ENCODE assay signal across 11 mouse cellular contexts in genomic region chr10:60389447-60389865, GRCm38 (mm10). TPM values are rescaled to one million over a fixed set of nuclear protein-coding genes. Genes with fewer than 3 reads are reported as not detected.
DNase-seq lines count a peak whose midpoint lies in the region; ATAC-seq and TF ChIP-seq lines count a peak whose summit lies in the region.
"Had no signal": no experiment of that assay in that cellular context is flagged by ENCODE, and none has a peak within 500 bp of the region (broad histone marks: within the 10 kb centered on the region; RNA-seq: fewer than 3 reads in every experiment).

No protein-coding gene starts in this region.

- TF ChIP-seq EP300 in stomach, postnatal 0 days (optimal IDR thresholded peaks at IDR 0.05) = no peak

- no peak overlapping the region for H3K4me2 ChIP-seq in stomach, postnatal 0 days (replicated peaks; ENCODE audit: low read depth)

- H3K4me3 ChIP-seq in bone marrow macrophage, adult 2 months (ENCODE audit: insufficient read depth, low read length) = no peak overlapping the region
- no peak overlapping the region for H3K4me3 ChIP-seq in stomach, postnatal 0 days (ENCODE audit: low read depth, low read length)
- H3K4me3 ChIP-seq in left cerebral cortex, adult 2 months = no peak overlapping the region

- ATAC-seq in stomach, postnatal 0 days (ENCODE audit: low FRiP score, low TSS enrichment) = peak; percentile 41; the same call in 1 of the 2 replicates

- intact Hi-C loops in left cerebral cortex, postnatal 10 days (cut with DNase I) = no loop called here
- intact Hi-C loops in left cerebral cortex, adult 2 months (cut with DNase I) = no loop called here

- peak; percentile 43 to 58 for DNase-seq in heart, adult 18-20 months
- DNase-seq in heart, adult 8-10 months (ENCODE audit: low spot score) = no peak
- peak; percentile 28 for DNase-seq in lung, postnatal 14 days
- no peak for DNase-seq in stomach, postnatal 0 days (ENCODE audit: low spot score)
- DNase-seq in left cerebral cortex, postnatal 10 days (ENCODE audit: extremely low spot score in 1 of 2, low spot score in 2 of 2) = no peak
- no peak for DNase-seq in left cerebral cortex, adult 2 months (ENCODE audit: extremely low spot score in 1 of 2, low spot score in 2 of 2)
- DNase-seq in gastrocnemius, postnatal 10 days = no peak
- DNase-seq: cerebellum, adult 8-10 months had no signal

- TF ChIP-seq CTCF in bone marrow macrophage, adult 2 months (IDR thresholded peaks at IDR 0.05; ENCODE audit: low read depth, low read length) = no peak
- TF ChIP-seq CTCF in stomach, postnatal 0 days (IDR thresholded peaks at IDR 0.05; ENCODE audit: low read depth) = no peak
- no peak for TF ChIP-seq CTCF in left cerebral cortex, adult 2 months (IDR thresholded peaks at IDR 0.05)

- H3K9me3 ChIP-seq in stomach, postnatal 0 days (ENCODE audit: control insufficient read depth, low read length) = no peaks in the 10 kb centered on the region

- H3K27me3 ChIP-seq in stomach, postnatal 0 days (ENCODE audit: control insufficient read depth, insufficient read depth, low read length) = no peaks in the 10 kb centered on the region

- TF ChIP-seq POLR2A in bone marrow macrophage, adult 2 months (IDR thresholded peaks at IDR 0.05; ENCODE audit: borderline replicate concordance, low read depth, low read length) = no peak

- H3K36me3 ChIP-seq in stomach, postnatal 0 days (ENCODE audit: control insufficient read depth, insufficient read depth, low read length) = no peaks in the 10 kb centered on the region
- H3K36me3 ChIP-seq: G1E had no signal

- peak overlapping the region; percentile 23 for H3K27ac ChIP-seq in bone marrow macrophage, adult 2 months (ENCODE audit: insufficient read depth, low read depth, low read length)
- no peak overlapping the region for H3K27ac ChIP-seq in stomach, postnatal 0 days (replicated peaks)
- no peak overlapping the region for H3K27ac ChIP-seq in left cerebral cortex, adult 2 months

- H3K4me1 ChIP-seq in bone marrow macrophage, adult 2 months (ENCODE audit: control insufficient read depth, insufficient read depth, low read length) = peaks cover 39% of the 10 kb centered on the region
- no peaks in the 10 kb centered on the region for H3K4me1 ChIP-seq in stomach, postnatal 0 days (replicated peaks; ENCODE audit: control insufficient read depth, insufficient read depth)

- WGBS in stomach, postnatal 0 days = 19% methylated on average over 9 of the region's 9 CpGs

- H3K9ac ChIP-seq in stomach, postnatal 0 days (ENCODE audit: low read length) = no peak overlapping the region

RNA-seq across cellular contexts. Expression of gene Gm17455, which starts 10.1 kb away (rescaled TPM):
- not detected for total RNA-seq in heart, adult 18-20 months (2021)
- total RNA-seq in heart, adult 8-10 months (2022) = not detected
- polyA plus RNA-seq in bone marrow macrophage, adult 2 months (2012; ENCODE audit: insufficient read depth, insufficient read length, missing spikeins) = not detected in 2 replicates
- 0.74 and 1.0 TPM in 2 replicates for polyA plus RNA-seq in stomach, postnatal 0 days (2015; fragmentation: Nextera tagmentation; extraction: Ambion mirVana)
- 1 to 10 TPM; 1.4 to 2.1 TPM for total RNA-seq in left cerebral cortex, postnatal 10 days (2021)
- not detected for total RNA-seq in left cerebral cortex, adult 2 months (2021)
- not detected for total RNA-seq in gastrocnemius, postnatal 10 days (2021)
- total RNA-seq: G1E; gastrocnemius, adult 8-10 months had no signal
- polyA plus RNA-seq: G1E had no signal

RNA-seq across cellular contexts. Expression of gene Vsir, which starts 42.8 kb away (rescaled TPM):
- 10 to 100 TPM; 11.3 to 13.3 TPM for total RNA-seq in heart, adult 18-20 months (2021)
- 10 to 100 TPM; 11.2 to 19.9 (median 15.0) TPM for total RNA-seq in heart, adult 8-10 months (2022)
- 536 and 666 TPM in 2 replicates for polyA plus RNA-seq in bone marrow macrophage, adult 2 months (2012; ENCODE audit: insufficient read depth, insufficient read length, missing spikeins)
- polyA plus RNA-seq in stomach, postnatal 0 days (2015; fragmentation: Nextera tagmentation; extraction: Ambion mirVana) = 4.2 and 4.3 TPM in 2 replicates
- 10 to 100 TPM; 18.8 to 20.7 TPM for total RNA-seq in left cerebral cortex, postnatal 10 days (2021)
- total RNA-seq in left cerebral cortex, adult 2 months (2021) = 10 to 100 TPM; 19.7 to 26.7 TPM
- total RNA-seq in gastrocnemius, postnatal 10 days (2021) = 10 to 100 TPM; 16.2 to 18.4 TPM

Comparison
In these comparisons a context has a peak if more than half of its experiments do, and no peak if none do; other contexts are left out.
1. DNase-seq: peak in heart, adult 18-20 months (2 of 2) and lung, postnatal 14 days (single experiment); none in heart, adult 8-10 months (single experiment), stomach, postnatal 0 days (single experiment), left cerebral cortex, postnatal 10 days (0 of 2), left cerebral cortex, adult 2 months (0 of 2) and gastrocnemius, postnatal 10 days (single experiment).